ENCODE assay signal across 22 mouse cellular contexts in the genomic region with DNA sequence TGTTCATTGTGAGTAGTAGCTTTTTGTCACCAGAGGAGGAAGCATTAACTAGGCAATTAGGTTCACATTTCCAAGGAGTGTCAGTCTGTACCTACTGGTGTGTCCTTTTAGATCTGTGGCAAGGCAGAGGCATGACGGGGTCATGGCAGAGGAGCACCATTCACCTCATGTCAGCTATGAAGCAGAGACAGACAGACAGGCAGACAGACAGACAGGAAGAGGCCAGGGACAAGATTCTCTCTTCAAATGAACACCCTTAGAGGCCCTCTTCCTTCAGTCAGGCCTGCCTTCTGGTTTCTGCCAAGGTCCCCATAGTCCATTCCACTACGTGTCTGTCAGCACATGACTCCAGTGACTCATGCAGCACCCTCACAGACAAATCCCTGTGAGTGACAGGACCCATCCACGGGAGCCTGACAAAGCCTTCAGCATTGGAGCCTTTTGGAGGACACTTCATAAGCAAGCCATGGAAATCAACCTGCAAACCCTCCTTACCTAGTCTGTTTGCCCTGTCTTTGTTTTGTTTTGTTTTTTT. TPM values are rescaled to one million over a fixed set of nuclear protein-coding genes. Genes with fewer than 3 reads are reported as not detected.
A peak's percentile ranks its signal among the peaks of the same experiment; 100 is the strongest.
DNase-seq lines count a peak whose midpoint lies in the region; TF ChIP-seq lines count a peak whose summit lies in the region.
"Had no signal": no experiment of that assay in that cellular context is flagged by ENCODE, and none has a peak within 500 bp of the region (broad histone marks: within the 10 kb centered on the region; RNA-seq: fewer than 3 reads in every experiment).

No protein-coding gene starts in this region.

- DNase-seq in 3134 (ENCODE audit: extremely low read depth, insufficient read length, low spot score) (peak; percentile 36), 3T3-L1 (ENCODE audit: low read depth, low spot score) (peak; percentile 46)
- peak; percentile 15 for DNase-seq in adrenal gland, postnatal 10 days
- DNase-seq in right cerebral cortex, postnatal 10 days (ENCODE audit: low spot score in 2 of 2), result no peak
- no peak for DNase-seq in gastrocnemius, postnatal 4 days (ENCODE audit: low spot score in 2 of 2)
- no peak for DNase-seq in urinary bladder, postnatal 36 days (ENCODE audit: low spot score in 2 of 2)
- DNase-seq: cerebellum, adult 18-20 months; cerebellum, adult 9-11 months; forebrain, postnatal 0 days; gastrocnemius, postnatal 14 days; heart, postnatal 10 days; heart, postnatal 4 days; kidney, adult 11 months had no signal

- no peak overlapping the region for H3K4me3 ChIP-seq in bone marrow macrophage, adult 2 months (ENCODE audit: insufficient read depth, low read length)
- H3K4me3 ChIP-seq: embryonic facial prominence, embryonic 10.5 days; forebrain, embryonic 13.5 days; hindbrain, embryonic 12.5 days had no signal

- H3K27ac ChIP-seq in bone marrow macrophage, adult 2 months (ENCODE audit: insufficient read depth, low read depth, low read length), result peak overlapping the region; percentile 84
- H3K27ac ChIP-seq: embryonic facial prominence, embryonic 10.5 days; forebrain, embryonic 13.5 days; hindbrain, embryonic 12.5 days had no signal

- peaks cover 29% of the 10 kb centered on the region for H3K4me1 ChIP-seq in bone marrow macrophage, adult 2 months (ENCODE audit: control insufficient read depth, insufficient read depth, low read length)
- H3K4me1 ChIP-seq: embryonic facial prominence, embryonic 10.5 days; forebrain, embryonic 13.5 days; hindbrain, embryonic 12.5 days had no signal

- TF ChIP-seq CTCF in bone marrow macrophage, adult 2 months (IDR thresholded peaks at IDR 0.05; ENCODE audit: low read depth, low read length), result no peak

- TF ChIP-seq POLR2A in bone marrow macrophage, adult 2 months (IDR thresholded peaks at IDR 0.05; ENCODE audit: borderline replicate concordance, low read depth, low read length), result no peak

RNA-seq across cellular contexts. Expression of a gene that starts 10.5 kb away (rescaled TPM):
- total RNA-seq in adrenal gland, postnatal 10 days (2021), result 10 to 100 TPM; 46.3 to 50.3 TPM
- polyA plus RNA-seq in bone marrow macrophage, adult 2 months (2012; ENCODE audit: insufficient read depth, insufficient read length, missing spikeins), result 24.1 and 28.9 TPM in 2 replicates
- 10 to 100 TPM; 79.6 to 86.3 TPM for total RNA-seq in gastrocnemius, postnatal 4 days (2021)

RNA-seq across cellular contexts. Expression of a gene that starts 14.7 kb away (rescaled TPM):
- under 1 TPM in 1 of 2 experiments, not detected in 1; 0.12 TPM for total RNA-seq in adrenal gland, postnatal 10 days (2021)
- not detected in 2 replicates for polyA plus RNA-seq in bone marrow macrophage, adult 2 months (2012; ENCODE audit: insufficient read depth, insufficient read length, missing spikeins)
- total RNA-seq in gastrocnemius, postnatal 4 days (2021), result under 1 TPM; 0.27 to 0.39 TPM
- total RNA-seq: forebrain, postnatal 0 days; gastrocnemius, adult 18-20 months; gastrocnemius, postnatal 14 days had no signal
- polyA plus RNA-seq: embryonic facial prominence, embryonic 10.5 days; heart, embryonic 14.5 days; intestine, embryonic 14.5 days; kidney, embryonic 14.5 days had no signal

RNA-seq across cellular contexts. Expression of a gene that starts 59.4 kb away (rescaled TPM):
- total RNA-seq in adrenal gland, postnatal 10 days (2021), result not detected
- polyA plus RNA-seq in bone marrow macrophage, adult 2 months (2012; ENCODE audit: insufficient read depth, insufficient read length, missing spikeins), result not detected in 2 replicates
- 1 to 10 TPM; 1.1 to 1.4 TPM for total RNA-seq in gastrocnemius, postnatal 4 days (2021)
- total RNA-seq: forebrain, postnatal 0 days; gastrocnemius, adult 18-20 months; gastrocnemius, postnatal 14 days; granulocyte monocyte progenitor cell, adult 5-6 weeks; heart, postnatal 10 days had no signal
- polyA plus RNA-seq: embryonic facial prominence, embryonic 10.5 days; forebrain, embryonic 13.5 days; forebrain, postnatal 0 days; heart, embryonic 14.5 days; hindbrain, embryonic 12.5 days; intestine, embryonic 14.5 days; kidney, embryonic 14.5 days had no signal

Comparison
In these comparisons a context has a peak if more than half of its experiments do, and no peak if none do; other contexts are left out.
1. DNase-seq: peak in 3134 (single experiment), 3T3-L1 (single experiment) and adrenal gland, postnatal 10 days (single experiment); none in right cerebral cortex, postnatal 10 days (0 of 2), gastrocnemius, postnatal 4 days (0 of 2) and urinary bladder, postnatal 36 days (0 of 2).